Mouse (Mus musculus) liver, adult 2 months (tissue): Measurements from ENCODE around the gene Smim14. TPM values are rescaled to one million over a fixed set of nuclear protein-coding genes. Genes with fewer than 3 reads are reported as not detected.

ENCODE experiments used
- DNase-seq: peaks from one replicate; pipeline ENCODE4 v3.0.0-alpha.2; 2011; ENCODE audit warnings: low read depth, low spot score; ENCODE audit errors: extremely low read depth
- H3K27ac ChIP-seq: fragments of 200-500 bp; replicated peaks from 2 replicates; pipeline ENCODE4 v1.5.1; 2012; ENCODE audit warnings: low read depth, mild to moderate bottlenecking, control low read depth, inconsistent platforms, low read length; ENCODE audit not compliant: insufficient read depth
- H3K27me3 ChIP-seq: fragments of 200-500 bp; 2 replicates; pipeline ENCODE4 v1.6.1; 2012; ENCODE audit warnings: mild to moderate bottlenecking, moderate library complexity, low read length, inconsistent platforms; ENCODE audit not compliant: control insufficient read depth, insufficient read depth
- H3K36me3 ChIP-seq: fragments of 200-500 bp; 2 replicates; pipeline ENCODE4 v1.6.1; 2012; ENCODE audit warnings: low read length, inconsistent platforms; ENCODE audit not compliant: control insufficient read depth, insufficient read depth
- H3K4me1 ChIP-seq: fragments of 200-500 bp; 2 replicates; pipeline ENCODE4 v1.6.1; 2011; ENCODE audit warnings: low read length; ENCODE audit not compliant: control insufficient read depth, insufficient read depth
- H3K4me3 ChIP-seq: fragments of 200-500 bp; 2 replicates; pipeline ENCODE4 v1.5.1; 2011; ENCODE audit warnings: low read depth, mild to moderate bottlenecking, control low read depth, low read length, moderate library complexity; ENCODE audit not compliant: insufficient read depth
- H3K79me2 ChIP-seq: fragments of 200-500 bp; 2 replicates; pipeline ENCODE4 v1.6.1; 2012; ENCODE audit warnings: inconsistent platforms, mild to moderate bottlenecking, low read length, moderate library complexity; ENCODE audit not compliant: control insufficient read depth, insufficient read depth
- H3K9ac ChIP-seq: fragments of 200-500 bp; 2 replicates; pipeline ENCODE4 v1.6.1; 2012; ENCODE audit warnings: low read depth, mild to moderate bottlenecking, control low read depth, inconsistent platforms, low read length
- CTCF ChIP-seq: fragments of 200-500 bp; IDR thresholded peaks from 2 replicates; pipeline ENCODE4 v1.5.1; 2011; ENCODE audit warnings: low read depth, low read length, control low read depth
- POLR2A ChIP-seq: fragments of 200-500 bp; IDR thresholded peaks from 2 replicates; pipeline ENCODE4 v1.6.1; 2011; ENCODE audit warnings: low read length, control low read depth; ENCODE audit not compliant: insufficient read depth; ENCODE audit errors: extremely low read depth
- WGBS: fragments of 180-500 bp; shearing (Covaris S2); methylation state at CpG from one replicate; pipeline ENCODE4 v1.1.7; 2018; 5-methylcytosine and 5-hydroxymethylcytosine counted together
- polyA plus RNA-seq: library from polyadenylated mRNA; depleted of rRNA; stranded (reverse); fragments of >200 nt; gene quantifications from 2 replicates; pipeline ENCODE4 v1.2.3, GENCODE M21; 2012
- total RNA-seq: library from RNA; depleted of rRNA; stranded (reverse); fragments of >200 nt; gene quantifications from 2 replicates; pipeline ENCODE4 v1.2.3, GENCODE M21; 2014

The Smim14 gene
- total and polyA plus RNA-seq, 2 experiments = 60.5 to 66.6 TPM

DNA sequence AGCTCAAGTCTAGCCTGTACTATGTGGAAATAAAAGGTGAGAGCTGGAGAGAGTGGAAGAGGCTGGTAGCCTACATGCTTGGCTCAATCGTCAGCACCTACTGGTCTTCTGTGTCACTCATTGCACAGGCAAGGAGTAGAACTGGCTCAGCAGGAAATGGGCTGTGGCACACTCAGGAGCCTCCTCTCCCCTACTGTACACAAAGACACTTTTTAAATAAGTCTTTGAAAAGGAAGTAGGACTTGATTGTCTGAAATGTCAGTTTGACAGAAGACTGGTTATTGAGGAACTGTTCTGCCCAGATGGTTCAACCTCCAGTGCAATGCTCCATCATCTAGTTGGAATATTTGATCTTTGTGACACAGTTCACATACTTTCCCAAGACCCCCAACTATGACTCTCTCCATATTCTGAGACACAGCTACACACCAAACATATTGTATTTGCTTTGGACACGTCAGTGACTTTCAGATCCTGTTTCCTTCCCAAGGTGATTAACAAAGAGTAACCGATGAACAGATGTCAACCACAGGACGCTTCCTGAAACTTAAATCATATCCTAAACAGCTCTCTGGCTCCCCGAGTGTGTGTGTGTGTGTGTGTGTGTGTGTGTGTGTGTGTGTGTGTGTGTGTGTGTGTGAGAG is 22.2 kb downstream of the Smim14 start:
- 57% methylated on average over 5 of the region's 5 CpGs for WGBS
- TF ChIP-seq CTCF (no peak), POLR2A (no peak)
- Histone ChIP-seq H3K4me3 (no peak overlapping the region), H3K79me2 (no peaks in the 10 kb centered on the region), H3K4me1 (no peaks in the 10 kb centered on the region), H3K27ac (no peak overlapping the region), H3K9ac (no peak overlapping the region), H3K27me3 (0 out of 2 replicates have a peak, but pooled peaks cover 2% of the 10 kb centered on the region), H3K36me3 (no peaks in the 10 kb centered on the region)
- DNase-seq = no peak

DNA sequence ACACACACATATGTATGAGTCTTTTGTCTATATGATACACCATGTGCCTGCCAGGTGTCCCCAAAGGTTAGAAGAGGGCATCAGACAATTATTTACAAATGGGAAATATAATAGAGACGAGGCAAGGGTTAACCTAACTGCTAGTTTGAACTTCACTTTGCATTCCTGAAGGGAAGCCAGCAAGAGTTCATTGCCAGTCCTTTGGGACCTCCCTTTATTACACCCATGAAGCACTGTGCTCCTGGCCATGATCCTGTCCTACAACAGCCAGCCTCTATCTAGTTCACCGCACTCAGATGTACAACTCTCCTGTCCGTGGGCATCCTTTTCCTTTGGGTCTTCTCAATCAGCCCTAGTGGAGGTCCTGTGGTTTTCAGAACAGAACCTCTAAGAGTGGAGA is 23.5 kb downstream of the Smim14 start:
- Histone ChIP-seq H3K36me3 (no peaks in the 10 kb centered on the region), H3K4me3 (no peak overlapping the region), H3K4me1 (no peaks in the 10 kb centered on the region), H3K79me2 (no peaks in the 10 kb centered on the region), H3K9ac (no peak overlapping the region), H3K27me3 (0 out of 2 replicates have a peak, but pooled peaks cover 2% of the 10 kb centered on the region), H3K27ac (no peak overlapping the region)
- TF ChIP-seq POLR2A (no peak), CTCF (no peak)
- DNase-seq = no peak
- WGBS = 26% methylated on average over 3 of the region's 3 CpGs

DNA sequence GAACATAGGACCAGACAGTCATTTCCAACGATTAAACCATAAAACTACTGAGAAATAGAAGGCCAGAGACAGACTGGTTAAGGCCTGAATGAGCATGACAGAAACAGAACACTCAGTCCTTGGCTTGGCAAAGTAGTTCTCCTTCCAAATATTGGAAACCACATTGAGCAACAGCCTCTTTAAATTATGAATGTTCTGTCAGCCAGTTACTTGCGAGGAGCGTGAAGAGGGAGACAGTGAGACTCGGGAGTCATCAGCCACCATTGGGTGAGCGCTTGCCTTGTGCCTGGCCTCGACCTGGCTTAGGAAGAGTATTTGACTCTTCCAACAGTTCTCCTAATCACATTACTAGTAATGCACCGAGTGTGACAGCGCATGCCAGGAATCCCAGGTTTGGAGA is 28.6 kb downstream of the Smim14 start:
- H3K27ac ChIP-seq = no peak overlapping the region
- H3K79me2 ChIP-seq = no peaks in the 10 kb centered on the region
- no peaks in the 10 kb centered on the region for H3K36me3 ChIP-seq
- no peaks in the 10 kb centered on the region for H3K4me1 ChIP-seq
- TF ChIP-seq CTCF (no peak), POLR2A (no peak)
- no peak for DNase-seq
- H3K27me3 ChIP-seq = no peaks in the 10 kb centered on the region
- no peak overlapping the region for H3K4me3 ChIP-seq
- 86% methylated on average over 8 of the region's 8 CpGs for WGBS
- no peak overlapping the region for H3K9ac ChIP-seq

DNA sequence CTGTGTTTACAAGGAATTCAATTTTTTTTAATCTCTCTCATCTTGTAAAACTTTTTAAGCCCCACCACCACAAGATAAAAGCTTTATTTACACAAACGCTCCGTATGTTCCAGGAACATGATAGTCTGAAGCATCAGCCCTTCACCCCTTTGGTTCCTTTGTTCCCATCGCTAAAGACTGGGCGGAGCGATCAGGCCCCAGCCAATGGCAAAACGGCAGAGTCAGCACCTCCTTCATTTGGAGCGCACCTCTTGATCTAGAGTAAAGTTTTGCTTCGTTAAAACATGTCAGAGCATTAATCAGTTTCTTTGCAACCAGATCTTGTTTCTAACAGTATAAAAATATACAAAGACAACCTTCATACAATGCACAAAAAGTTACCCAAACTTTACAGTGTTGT is 31.2 kb downstream of the Smim14 start:
- no peak for DNase-seq

DNA sequence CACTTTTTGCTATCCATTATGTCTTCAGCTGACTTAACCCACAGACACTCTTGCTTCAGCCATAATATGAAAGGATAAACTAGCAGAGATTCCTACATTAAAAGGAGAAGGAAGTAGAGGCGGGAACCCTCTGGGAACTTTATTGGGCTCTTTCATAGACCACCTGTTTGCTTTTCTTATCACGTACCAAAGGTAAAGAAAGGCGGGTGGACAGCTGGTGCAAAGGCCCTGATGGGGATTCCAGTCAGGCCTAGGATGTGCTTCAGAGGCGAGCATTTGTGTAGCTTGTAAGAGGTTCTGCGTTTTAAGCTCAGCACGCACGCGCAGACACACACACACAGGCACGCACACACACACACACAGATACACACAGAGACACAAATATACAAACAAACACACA is 35.6 kb downstream of the Smim14 start:
- TF ChIP-seq CTCF = no peak
- TF ChIP-seq POLR2A = no peak
- no peaks in the 10 kb centered on the region for H3K79me2 ChIP-seq
- H3K27ac ChIP-seq = no peak overlapping the region
- WGBS = 89% methylated on average over 9 of the region's 9 CpGs
- no peak overlapping the region for H3K4me3 ChIP-seq
- no peak overlapping the region for H3K9ac ChIP-seq
- no peaks in the 10 kb centered on the region for H3K27me3 ChIP-seq
- no peaks in the 10 kb centered on the region for H3K36me3 ChIP-seq
- no peak for DNase-seq
- no peaks in the 10 kb centered on the region for H3K4me1 ChIP-seq

More for the DNA sequence above, 31.2 kb downstream of the Smim14 start:
- WGBS = 26% methylated on average over 8 of the region's 8 CpGs
- Histone ChIP-seq H3K4me3 (no peak overlapping the region), H3K79me2 (no peaks in the 10 kb centered on the region), H3K4me1 (no peaks in the 10 kb centered on the region), H3K27ac (no peak overlapping the region), H3K27me3 (no peaks in the 10 kb centered on the region), H3K36me3 (no peaks in the 10 kb centered on the region), H3K9ac (no peak overlapping the region)
- TF ChIP-seq CTCF (no peak), POLR2A (no peak)

DNA sequence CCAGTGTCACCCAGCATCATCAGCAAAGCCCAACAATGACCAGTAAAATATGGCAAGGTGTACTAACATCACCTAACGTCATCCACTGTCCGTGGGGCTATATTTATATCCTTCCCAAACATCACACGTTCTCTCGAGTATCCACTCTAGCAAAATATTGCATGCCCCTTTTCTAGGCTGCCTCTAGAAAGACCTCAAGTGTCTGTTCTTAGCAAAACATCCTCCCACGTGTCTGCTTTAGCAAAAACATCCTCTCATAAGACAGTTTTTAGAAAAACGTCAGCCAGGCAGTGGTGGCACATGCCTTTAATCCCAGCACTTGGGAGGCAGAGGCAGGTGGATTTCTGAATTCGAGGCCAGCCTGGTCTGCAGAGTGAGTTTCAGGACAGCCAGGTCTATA is 36.8 kb downstream of the Smim14 start:
- no peak overlapping the region for H3K27ac ChIP-seq
- WGBS = 86% methylated on average over 7 of the region's 7 CpGs
- no peak for DNase-seq

More for the DNA sequence above, 36.8 kb downstream of the Smim14 start:
- H3K4me1 ChIP-seq = no peaks in the 10 kb centered on the region
- H3K9ac ChIP-seq = no peak overlapping the region
- no peaks in the 10 kb centered on the region for H3K27me3 ChIP-seq
- no peak for TF ChIP-seq POLR2A
- TF ChIP-seq CTCF = no peak
- no peaks in the 10 kb centered on the region for H3K36me3 ChIP-seq
- no peak overlapping the region for H3K4me3 ChIP-seq
- H3K79me2 ChIP-seq = no peaks in the 10 kb centered on the region
